ENCODE assay signal across 21 mouse cellular contexts in genomic region chr1:137302757-137303422, GRCm38 (mm10).
DNase-seq lines count a peak whose midpoint lies in the region; ATAC-seq lines count a peak whose summit lies in the region.
"Had no signal": no experiment of that assay in that cellular context is flagged by ENCODE, and none has a peak within 500 bp of the region (broad histone marks: within the 10 kb centered on the region; RNA-seq: fewer than 3 reads in every experiment).

No protein-coding gene starts in this region.

- H3K9ac ChIP-seq in neural tube, embryonic 14.5 days (replicated peaks; ENCODE audit: low read depth, low read length) = no peak overlapping the region
- no peak overlapping the region for H3K9ac ChIP-seq in neural tube, embryonic 15.5 days (replicated peaks)
- H3K9ac ChIP-seq in forebrain, embryonic 16.5 days (replicated peaks; ENCODE audit: low read depth, low read length) = no peak overlapping the region
- no peak overlapping the region for H3K9ac ChIP-seq in hindbrain, embryonic 14.5 days
- H3K9ac ChIP-seq: embryonic facial prominence, embryonic 15.5 days; hindbrain, embryonic 13.5 days; intestine, embryonic 15.5 days had no signal

- H3K27ac ChIP-seq in neural tube, embryonic 14.5 days (ENCODE audit: low read depth, low read length) = 0 out of 2 replicates have a peak overlapping the region, but pooled peaks have one; percentile 5
- no peak overlapping the region for H3K27ac ChIP-seq in neural tube, embryonic 15.5 days (replicated peaks)
- H3K27ac ChIP-seq in forebrain, embryonic 16.5 days (ENCODE audit: low read length) = peak overlapping the region; percentile 13; the same call in 1 of the 2 replicates
- H3K27ac ChIP-seq in hindbrain, embryonic 14.5 days = no peak overlapping the region
- H3K27ac ChIP-seq: embryonic facial prominence, embryonic 15.5 days; heart, embryonic 10.5 days; hindbrain, embryonic 13.5 days; intestine, embryonic 15.5 days had no signal

- no peaks in the 10 kb centered on the region for H3K36me3 ChIP-seq in neural tube, embryonic 14.5 days (ENCODE audit: control insufficient read depth, insufficient read depth, low read length)
- H3K36me3 ChIP-seq in neural tube, embryonic 15.5 days = no peaks in the 10 kb centered on the region
- no peaks in the 10 kb centered on the region for H3K36me3 ChIP-seq in forebrain, embryonic 16.5 days (ENCODE audit: control insufficient read depth, insufficient read depth)
- no peaks in the 10 kb centered on the region for H3K36me3 ChIP-seq in hindbrain, embryonic 14.5 days (replicated peaks; ENCODE audit: control insufficient read depth, insufficient read depth)
- H3K36me3 ChIP-seq: embryonic facial prominence, embryonic 15.5 days; heart, embryonic 10.5 days; hindbrain, embryonic 13.5 days; intestine, embryonic 15.5 days had no signal

- no peak for DNase-seq in frontal cortex, postnatal 36 days (ENCODE audit: low spot score in 2 of 2)
- DNase-seq in hindbrain, embryonic 14.5 days (ENCODE audit: low spot score) = no peak
- no peak for DNase-seq in kidney, adult 18-20 months
- DNase-seq: adrenal gland, adult 2 months; adrenal gland, postnatal 25 days; cerebellum, adult 11 months; cerebellum, adult 8-10 months; cerebellum, postnatal 14 days; embryo, embryonic 11 days; gastrocnemius, postnatal 10 days; heart, adult 18-20 months; heart, postnatal 10 days had no signal

- H3K4me2 ChIP-seq in neural tube, embryonic 14.5 days (ENCODE audit: low read depth, low read length) = no peak overlapping the region
- no peak overlapping the region for H3K4me2 ChIP-seq in neural tube, embryonic 15.5 days
- H3K4me2 ChIP-seq in forebrain, embryonic 16.5 days (ENCODE audit: low read length) = no peak overlapping the region
- no peak overlapping the region for H3K4me2 ChIP-seq in hindbrain, embryonic 14.5 days (replicated peaks)
- H3K4me2 ChIP-seq: embryonic facial prominence, embryonic 15.5 days; hindbrain, embryonic 13.5 days; intestine, embryonic 15.5 days had no signal

- H3K4me1 ChIP-seq in neural tube, embryonic 14.5 days (ENCODE audit: control insufficient read depth, insufficient read depth, low read length) = no peaks in the 10 kb centered on the region
- no peaks in the 10 kb centered on the region for H3K4me1 ChIP-seq in neural tube, embryonic 15.5 days
- no peaks in the 10 kb centered on the region for H3K4me1 ChIP-seq in forebrain, embryonic 16.5 days (replicated peaks; ENCODE audit: control insufficient read depth, insufficient read depth, low read length)
- H3K4me1 ChIP-seq in hindbrain, embryonic 14.5 days (replicated peaks; ENCODE audit: control insufficient read depth, insufficient read depth, low read length) = no peaks in the 10 kb centered on the region
- H3K4me1 ChIP-seq: embryonic facial prominence, embryonic 15.5 days; heart, embryonic 10.5 days; hindbrain, embryonic 13.5 days; intestine, embryonic 15.5 days had no signal

- WGBS in neural tube, embryonic 14.5 days = 75% methylated on average over 5 of the region's 5 CpGs
- 70% methylated on average over 5 of the region's 5 CpGs for WGBS in neural tube, embryonic 15.5 days
- 76% methylated on average over 5 of the region's 5 CpGs for WGBS in forebrain, embryonic 16.5 days
- WGBS in hindbrain, embryonic 14.5 days = 87% methylated on average over 5 of the region's 5 CpGs

- no peaks in the 10 kb centered on the region for H3K9me3 ChIP-seq in neural tube, embryonic 14.5 days (ENCODE audit: control insufficient read depth, low read length)
- no peaks in the 10 kb centered on the region for H3K9me3 ChIP-seq in neural tube, embryonic 15.5 days (replicated peaks)
- H3K9me3 ChIP-seq in forebrain, embryonic 16.5 days (ENCODE audit: control insufficient read depth, low read length) = no peaks in the 10 kb centered on the region
- no peaks in the 10 kb centered on the region for H3K9me3 ChIP-seq in hindbrain, embryonic 14.5 days (ENCODE audit: control insufficient read depth, low read length)
- H3K9me3 ChIP-seq: embryonic facial prominence, embryonic 15.5 days; heart, embryonic 10.5 days; hindbrain, embryonic 13.5 days; intestine, embryonic 15.5 days had no signal

- peak; percentile 98 for ATAC-seq in frontal cortex, adult (ENCODE audit: low TSS enrichment)
- ATAC-seq in neural tube, embryonic 14.5 days (ENCODE audit: low read depth) = no peak; the same call in 1 of the 2 replicates
- no peak for ATAC-seq in neural tube, embryonic 15.5 days (ENCODE audit: low FRiP score)
- ATAC-seq in forebrain, embryonic 16.5 days = peak; percentile 75; the same call in 1 of the 2 replicates
- no peak for ATAC-seq in hindbrain, embryonic 14.5 days (ENCODE audit: low FRiP score)
- ATAC-seq: intestine, embryonic 15.5 days had no signal

- no peak overlapping the region for H3K4me3 ChIP-seq in neural tube, embryonic 14.5 days (ENCODE audit: low read depth, low read length)
- no peak overlapping the region for H3K4me3 ChIP-seq in neural tube, embryonic 15.5 days (replicated peaks)
- H3K4me3 ChIP-seq in forebrain, embryonic 16.5 days (replicated peaks; ENCODE audit: low read length) = no peak overlapping the region
- H3K4me3 ChIP-seq in hindbrain, embryonic 14.5 days (replicated peaks; ENCODE audit: low read length) = no peak overlapping the region
- H3K4me3 ChIP-seq: embryonic facial prominence, embryonic 15.5 days; erythroblast, embryonic 14.5 days; heart, embryonic 10.5 days; hindbrain, embryonic 13.5 days; intestine, embryonic 15.5 days had no signal

- no peaks in the 10 kb centered on the region for H3K27me3 ChIP-seq in neural tube, embryonic 14.5 days (ENCODE audit: control insufficient read depth, insufficient read depth, low read length)
- no peaks in the 10 kb centered on the region for H3K27me3 ChIP-seq in neural tube, embryonic 15.5 days (replicated peaks)
- no peaks in the 10 kb centered on the region for H3K27me3 ChIP-seq in forebrain, embryonic 16.5 days (replicated peaks; ENCODE audit: control insufficient read depth, insufficient read depth, low read length)
- no peaks in the 10 kb centered on the region for H3K27me3 ChIP-seq in hindbrain, embryonic 14.5 days (ENCODE audit: control insufficient read depth, insufficient read depth, low read length)
- H3K27me3 ChIP-seq: embryonic facial prominence, embryonic 15.5 days; hindbrain, embryonic 13.5 days; intestine, embryonic 15.5 days had no signal

Comparison
In these comparisons a context has a peak if more than half of its experiments do, and no peak if none do; other contexts are left out.
1. H3K27ac ChIP-seq: peak in neural tube, embryonic 14.5 days (single experiment) and forebrain, embryonic 16.5 days (single experiment); none in neural tube, embryonic 15.5 days (single experiment) and hindbrain, embryonic 14.5 days (single experiment).
2. ATAC-seq: peak in frontal cortex, adult (single experiment) and forebrain, embryonic 16.5 days (single experiment); none in neural tube, embryonic 14.5 days (single experiment), neural tube, embryonic 15.5 days (single experiment) and hindbrain, embryonic 14.5 days (single experiment).